Mouse (Mus musculus) heart, postnatal 14 days (tissue): ENCODE results near the gene Rnf31. TPM values are rescaled to one million over a fixed set of nuclear protein-coding genes. Genes with fewer than 3 reads are reported as not detected.
A peak's percentile ranks its signal among the peaks of the same experiment; 100 is the strongest.

Source experiments
- DNase-seq, 2 experiments: peaks; one replicate each; pipeline ENCODE4 v3.0.0; 2021 to 2022
- intact Hi-C: fragments of 180-260 bp; cut with DNase I; formaldehyde crosslinking; loops from one replicate; pipeline ENCODE4 v1.15.1; 2025
- long read RNA-seq, 2 experiments: library from polyadenylated mRNA; stranded (forward); transcript quantifications; one replicate each; pipeline ENCODE4 v2.0.0; 2021
- total RNA-seq, 2 experiments: library from RNA; stranded (reverse); gene quantifications; 2 replicates each; pipeline ENCODE4 v1.2.3; 2021

Rnf31 gene
- total RNA-seq, result 10 to 100 TPM; 21.8 to 26.1 TPM
- long read RNA-seq, experiment 1, partial matches to known transcripts, result 6 of 10 reads
- long read RNA-seq, experiment 1, other reads (novel, unspliced or antisense), result 0 of 10 reads
- long read RNA-seq, experiment 2, partial matches to known transcripts, result 7 of 10 reads
- long read RNA-seq, experiment 2, other reads (novel, unspliced or antisense), result 1 of 10 reads

DNA sequence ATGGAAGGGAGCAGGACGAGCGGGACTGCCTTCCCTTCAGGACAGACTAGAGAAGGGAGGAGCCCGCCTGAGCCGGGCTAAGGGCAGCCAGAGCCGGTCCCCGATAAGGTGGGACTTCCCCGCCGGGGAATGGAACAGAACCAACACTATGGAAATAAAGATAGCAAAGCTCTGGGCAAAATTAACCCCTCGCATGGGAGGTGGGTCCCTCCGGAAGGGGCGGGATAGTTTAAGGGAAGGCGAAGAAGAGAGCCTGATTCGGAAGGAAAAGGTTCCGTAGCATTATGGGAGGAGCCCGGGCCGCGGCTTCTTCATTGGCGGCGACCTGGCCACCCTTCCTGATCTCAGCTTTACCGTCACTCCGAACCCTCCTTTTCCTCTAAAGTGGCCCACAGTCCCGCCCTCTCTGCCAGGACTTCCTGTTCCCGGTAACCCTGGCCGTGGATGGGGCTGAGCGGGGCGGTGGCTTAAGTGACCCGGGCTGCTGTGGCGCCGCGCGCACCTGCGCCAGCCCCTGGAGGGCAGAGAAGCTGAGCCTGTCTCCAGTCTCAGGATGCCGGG, at the start of gene Rnf31:
Gene Rnf31 (plus strand): TSS at position 378 of the 561 bp plus-strand sequence.
- DNase-seq, result peak; percentile 92 to 93
- intact Hi-C loops, result no loop called here

DNA sequence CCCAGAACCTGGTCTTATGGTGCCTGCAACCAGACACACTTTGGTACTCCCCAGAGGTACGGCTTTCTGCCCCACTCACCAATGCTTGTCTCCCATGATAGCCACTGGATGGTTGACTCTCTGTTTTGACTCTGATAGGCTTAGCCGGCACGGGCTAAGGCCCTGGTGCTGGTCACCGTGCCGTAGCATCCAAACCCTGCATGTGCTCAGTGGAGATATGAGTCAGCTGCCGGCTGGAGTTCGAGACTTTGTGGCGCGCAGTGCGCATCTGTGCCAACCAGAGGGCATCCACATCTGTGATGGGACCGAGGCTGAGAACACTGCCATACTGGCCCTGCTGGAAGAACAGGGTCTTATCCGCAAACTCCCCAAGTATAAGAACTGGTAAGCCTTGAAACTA, 49.2 kb upstream of the Rnf31 start:
- DNase-seq, result no peak

DNA sequence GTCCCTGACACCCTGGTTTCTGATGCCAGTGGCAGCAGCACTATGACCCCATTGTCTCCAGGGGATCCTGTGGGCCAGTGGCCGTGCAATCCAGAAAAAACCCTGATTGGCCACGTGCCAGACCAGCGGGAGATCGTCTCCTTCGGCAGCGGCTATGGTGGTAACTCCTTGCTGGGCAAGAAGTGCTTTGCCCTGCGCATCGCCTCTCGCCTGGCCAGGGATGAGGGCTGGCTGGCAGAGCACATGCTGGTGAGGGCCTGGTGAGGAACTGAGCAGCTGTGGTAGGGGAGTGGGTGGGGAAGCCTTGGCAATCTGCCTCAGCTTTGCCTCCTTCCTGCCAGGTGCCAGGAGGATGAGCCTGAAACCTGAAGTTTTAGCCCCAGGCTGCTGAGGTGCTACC, 47.2 kb upstream of the Rnf31 start:
- DNase-seq, result no peak
- intact Hi-C loops, result no loop called here

More for the DNA sequence above, 49.2 kb upstream of the Rnf31 start:
- intact Hi-C loops, result no loop called here

DNA sequence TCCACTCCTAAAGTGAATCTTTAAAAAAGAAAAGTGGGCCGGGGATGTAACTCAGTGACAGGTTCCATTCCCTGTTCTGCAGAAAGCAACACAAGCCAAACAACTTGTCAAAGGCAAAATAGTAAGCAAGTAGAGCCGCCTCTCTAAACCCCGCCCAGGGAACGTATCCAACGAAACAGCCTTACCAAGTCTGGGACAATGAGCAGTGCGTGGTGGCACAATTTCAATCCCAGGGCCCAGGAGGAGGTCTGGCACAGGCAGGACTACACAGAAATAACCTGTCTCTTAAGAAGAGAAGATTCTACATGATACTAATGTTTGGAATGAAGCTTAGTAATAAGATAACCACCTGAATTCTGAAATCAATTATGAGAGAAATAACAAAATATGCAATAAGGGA, 41.3 kb upstream of the Rnf31 start:
- DNase-seq, result no peak
- intact Hi-C loops, result no loop called here

DNA sequence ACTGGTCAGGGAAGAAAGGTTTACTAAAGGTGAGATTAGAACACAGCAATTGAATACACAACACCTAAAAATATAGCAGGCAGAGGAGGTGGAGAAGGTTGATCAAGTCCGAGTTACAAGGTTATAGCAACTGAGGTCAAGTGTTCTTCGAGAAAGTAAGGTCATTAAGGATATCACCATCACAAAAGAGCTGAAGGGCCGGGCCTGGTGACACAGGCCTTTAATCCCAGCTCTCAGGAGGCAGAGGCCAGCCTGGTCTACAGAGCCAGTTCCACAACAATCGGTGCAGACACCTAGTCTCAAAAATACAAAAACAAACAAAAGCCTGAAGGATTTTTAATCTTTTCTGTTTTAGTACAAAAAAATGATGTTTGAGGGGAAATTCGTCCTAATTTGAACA, 40.2 kb upstream of the Rnf31 start:
- DNase-seq, result no peak
- intact Hi-C loops, result no loop called here

DNA sequence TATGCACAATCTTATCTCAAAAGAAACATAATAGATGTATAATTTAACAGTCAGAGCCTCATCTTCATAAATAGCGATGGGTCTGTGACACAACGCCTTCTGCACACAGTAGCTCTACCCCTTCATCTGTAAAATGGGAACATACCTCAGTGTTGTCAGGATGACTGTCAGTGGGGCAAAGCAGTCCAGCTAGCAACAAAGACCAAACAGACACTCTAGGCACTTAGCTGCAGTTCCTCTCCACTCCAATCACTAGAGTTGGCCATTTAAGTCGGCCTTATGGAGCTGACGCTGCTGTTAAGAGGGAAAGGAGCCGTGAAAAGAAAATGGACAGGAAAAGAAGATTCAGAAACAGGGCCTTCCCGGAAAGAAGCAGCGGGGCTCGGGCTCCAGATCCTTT, 39.7 kb upstream of the Rnf31 start:
- intact Hi-C loops, result no loop called here
- DNase-seq, result no peak

DNA sequence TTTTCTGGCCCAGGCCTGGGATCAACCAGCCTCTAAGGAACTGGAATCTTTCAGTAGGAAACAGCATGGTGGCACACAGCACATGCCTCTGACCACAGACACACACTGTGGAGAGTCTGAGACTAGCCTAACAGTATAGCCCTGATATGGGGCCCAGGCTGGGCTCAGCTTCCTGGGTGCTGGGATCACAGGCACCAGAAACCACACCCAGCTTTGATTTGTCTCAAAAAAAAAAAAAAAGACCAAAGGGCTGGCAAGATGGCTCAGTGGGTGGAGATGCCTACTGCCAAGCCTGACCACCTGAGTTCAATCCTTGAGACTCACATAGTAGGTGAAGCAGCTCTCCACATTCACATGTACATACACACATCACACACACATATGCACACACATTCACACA, 36.9 kb upstream of the Rnf31 start:
- intact Hi-C loops, result no loop called here
- no peak for DNase-seq

DNA sequence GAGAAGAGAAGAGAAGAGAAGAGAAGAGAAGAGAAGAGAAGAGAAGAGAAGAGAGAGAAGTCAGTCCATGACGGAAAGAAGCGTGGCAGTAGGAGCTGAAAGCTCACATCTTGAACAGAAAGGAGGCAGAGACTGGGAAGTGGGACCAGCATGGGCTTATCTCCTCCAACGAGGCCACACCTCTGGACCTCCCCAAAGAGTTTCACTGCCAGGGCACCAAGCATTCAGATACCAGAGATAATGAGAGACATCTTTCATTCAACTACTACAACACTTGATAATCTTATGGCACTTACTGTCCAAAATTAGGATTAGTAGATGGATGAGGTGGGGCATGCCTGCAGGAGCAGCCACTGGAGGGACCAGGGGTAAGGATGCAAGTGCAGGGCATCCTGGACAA, 35.7 kb upstream of the Rnf31 start:
- DNase-seq, result no peak
- intact Hi-C loops, result loop anchor here (2.0 kb wide), 1 partner anchor 15 kb away; the partner anchor contains the start of gene Pck2

DNA sequence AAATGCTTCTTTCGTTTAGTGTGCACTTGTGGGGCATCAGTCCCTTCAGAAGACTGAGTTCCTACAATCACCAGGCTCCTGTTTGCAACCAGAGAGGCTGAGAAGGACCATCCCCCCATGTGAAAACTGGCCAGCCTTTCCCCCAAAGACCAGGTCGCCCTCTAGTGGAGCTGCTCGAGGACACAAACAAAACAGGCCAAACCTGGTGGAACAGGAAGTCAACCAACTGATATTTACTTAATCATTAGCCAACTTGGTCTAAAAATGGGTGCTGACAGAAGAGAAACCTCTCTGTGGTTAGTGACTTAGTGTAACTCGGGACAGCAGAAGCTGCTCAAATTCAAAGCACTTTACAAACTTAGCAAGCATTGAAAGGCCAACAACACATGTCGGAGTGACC, 34.5 kb upstream of the Rnf31 start:
- intact Hi-C loops, result loop anchor here (1.0 to 2.0 kb wide), 2 partner anchors 16 to 61 kb away; partner anchors contain the start of gene Pck2
- DNase-seq, result peak; percentile 82 to 89

DNA sequence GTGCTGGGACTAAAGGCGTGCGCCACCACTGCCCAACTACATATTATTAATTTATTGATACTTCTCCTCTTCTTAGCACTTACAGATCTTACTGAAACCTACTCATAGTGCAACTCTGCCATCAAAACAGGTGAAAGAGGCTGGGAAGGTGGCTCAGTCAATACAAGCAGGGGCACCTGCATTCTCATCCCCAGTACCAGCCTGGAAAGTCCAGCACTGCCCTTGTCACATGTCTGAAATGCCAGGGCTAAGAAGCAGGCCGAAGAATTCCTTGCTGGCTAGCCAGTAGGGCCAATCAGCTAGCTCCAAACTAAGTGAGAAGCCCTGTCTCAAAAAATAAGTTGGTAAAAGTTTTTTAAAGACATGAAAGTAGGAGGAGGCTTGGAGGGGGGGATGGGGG, 33.9 kb upstream of the Rnf31 start:
- no peak for DNase-seq
- intact Hi-C loops, result loop anchor here (1.0 to 2.0 kb wide), 2 partner anchors 17 to 61 kb away; partner anchors contain the start of gene Pck2

DNA sequence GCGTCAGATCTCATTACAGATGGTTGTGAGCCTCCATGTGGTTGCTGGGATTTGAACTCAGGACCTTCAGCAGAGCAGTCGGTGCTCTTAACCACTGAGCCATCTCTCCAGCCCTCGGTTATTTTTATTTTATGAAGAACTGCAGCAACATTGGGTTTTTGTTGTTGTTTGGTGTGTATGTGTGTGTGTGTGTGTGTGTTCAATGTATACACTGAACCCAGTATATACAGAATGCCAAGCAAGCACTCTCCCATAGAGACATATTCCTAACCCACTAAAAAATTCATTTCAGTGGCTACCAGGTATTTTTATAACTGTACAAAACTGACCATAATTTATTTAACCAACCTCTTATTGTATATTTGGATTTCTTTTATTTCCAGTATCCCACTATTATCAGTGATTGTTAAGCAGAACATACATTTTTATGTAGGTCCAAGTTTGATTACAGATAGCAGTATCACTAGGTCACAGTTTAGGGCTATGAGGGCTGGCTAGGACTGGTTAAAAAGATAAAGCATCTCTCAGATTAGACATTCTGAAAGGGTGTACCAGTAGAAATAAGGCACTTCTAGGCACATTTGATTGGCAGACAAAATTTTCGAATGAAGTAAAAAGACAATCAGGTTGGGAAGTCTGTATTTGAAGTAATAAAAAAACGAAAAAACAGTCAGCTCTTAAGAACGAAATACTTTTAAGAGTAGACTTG, 32.6 kb upstream of the Rnf31 start:
- DNase-seq, result no peak
- intact Hi-C loops, result no loop called here

DNA sequence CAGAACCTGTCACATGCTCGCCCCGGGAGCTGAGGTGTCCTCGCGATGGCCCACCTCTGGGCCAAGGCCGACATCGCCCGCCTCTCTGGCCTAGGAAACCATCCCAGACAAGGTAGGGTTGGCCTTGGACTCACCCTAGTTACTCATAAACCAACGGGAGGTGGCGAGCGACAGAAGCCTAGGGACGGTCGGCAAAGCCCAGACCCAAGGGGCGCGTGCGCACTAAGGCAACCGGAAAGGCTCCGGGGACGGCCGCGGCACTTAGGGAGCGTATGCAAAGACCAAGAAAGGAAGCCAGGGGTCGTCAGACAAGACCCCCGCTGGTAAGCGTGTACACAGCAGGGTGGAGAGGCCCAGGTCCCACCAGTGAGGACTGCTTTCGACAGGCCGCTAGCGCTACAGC, 31.7 kb upstream of the Rnf31 start, which contains the start of gene Dcaf11:
Gene Dcaf11 (plus strand): TSS at position 208 of the 403 bp plus-strand sequence.
- intact Hi-C loops, result loop anchor here (5.0 kb wide), 1 partner anchor 43 kb away; the partner anchor contains the start of gene Irf9
- DNase-seq, result peak; percentile 90

DNA sequence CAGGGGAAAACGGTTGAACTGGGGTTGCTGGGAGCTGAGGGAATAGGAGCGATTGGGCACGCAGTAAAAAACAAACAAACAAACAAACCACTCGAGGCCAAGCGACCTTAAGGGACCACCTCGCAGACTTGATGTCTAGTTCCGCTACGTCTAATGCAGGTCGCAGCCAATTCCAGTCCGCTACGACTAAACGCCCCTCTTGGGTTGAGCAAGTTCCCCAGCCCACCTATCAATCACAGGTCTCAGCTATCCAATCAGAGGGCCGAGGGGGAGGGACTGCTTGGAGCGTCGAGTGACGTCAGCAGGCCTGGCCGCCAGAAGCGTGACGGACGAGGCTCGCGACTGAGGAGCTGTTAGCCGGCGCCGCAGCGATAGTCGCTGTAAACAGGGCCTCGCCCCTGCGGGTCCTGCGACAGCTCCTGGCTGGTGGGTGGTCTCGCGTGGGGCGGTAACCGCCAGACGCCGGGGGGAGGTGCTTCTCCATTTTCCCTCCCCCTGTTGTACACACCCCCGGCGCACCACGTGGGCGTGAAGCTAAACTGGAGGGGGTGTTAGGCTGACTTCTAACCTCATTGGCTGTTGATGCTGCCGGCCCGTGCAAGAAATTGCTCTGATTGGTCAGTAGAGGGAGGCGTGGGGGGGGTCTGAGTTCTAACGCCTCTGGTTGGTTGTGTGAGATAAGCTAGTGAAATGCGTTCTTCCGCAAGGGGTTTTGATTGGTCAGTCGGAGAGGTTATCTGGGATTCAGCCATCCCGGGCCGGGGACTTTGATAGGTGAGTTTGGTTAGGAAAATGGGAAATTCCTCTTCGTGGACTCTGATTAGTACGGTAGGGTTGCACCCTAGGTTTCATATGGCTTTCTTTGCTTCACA, 31.1 kb upstream of the Rnf31 start, which contains the start of gene A730061H03Rik:
Gene A730061H03Rik (minus strand): TSS at position 205 of the 872 bp plus-strand sequence.
- peak; percentile 95 to 96 for DNase-seq
- intact Hi-C loops, result loop anchor here (5.0 kb wide), 1 partner anchor 42 kb away; the partner anchor contains the start of gene Irf9

DNA sequence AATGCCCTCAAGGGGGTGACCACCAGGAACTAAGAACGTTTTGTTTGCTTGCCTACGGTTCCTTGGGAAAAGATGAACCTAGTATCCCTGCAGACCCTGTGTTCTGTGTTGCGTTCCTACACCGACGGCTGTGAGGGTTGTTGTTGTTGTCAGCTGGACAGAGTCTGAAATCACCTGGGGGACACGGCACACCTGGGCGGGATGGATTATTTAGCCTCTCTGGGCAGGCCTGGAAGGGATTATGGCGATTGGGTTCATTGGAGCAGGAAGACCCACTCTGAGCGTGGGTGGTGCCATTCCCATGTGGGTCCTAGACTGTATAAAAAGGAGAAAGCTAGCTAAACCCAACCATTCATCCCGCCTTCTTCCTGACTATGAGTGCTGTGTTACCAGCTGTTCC, 29.6 kb upstream of the Rnf31 start:
- intact Hi-C loops, result loop anchor here (5.0 kb wide), 1 partner anchor 40 kb away; the partner anchor contains the start of gene Irf9
- no peak for DNase-seq

DNA sequence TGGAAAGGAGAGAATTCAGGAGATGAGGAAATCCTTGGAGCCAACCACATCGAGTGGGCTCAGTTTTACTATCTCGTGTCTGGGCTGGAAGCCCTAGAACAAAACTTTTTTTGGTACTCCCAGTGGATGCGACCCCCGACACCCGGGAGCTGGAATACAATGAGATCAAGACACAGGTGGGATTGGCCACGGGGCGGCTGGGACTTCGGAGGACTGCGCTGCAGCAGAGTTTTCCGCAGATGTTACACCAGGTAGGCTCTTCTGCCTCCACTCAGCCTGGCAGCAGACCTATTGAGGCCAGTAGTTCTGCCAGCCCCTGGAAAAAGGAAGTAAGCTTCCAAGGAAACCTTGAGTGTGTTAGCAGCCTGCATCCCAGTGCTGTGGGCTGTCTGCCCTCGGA, 28.3 kb upstream of the Rnf31 start:
- DNase-seq, result no peak
- intact Hi-C loops, result loop anchor here (5.0 kb wide), 1 partner anchor 39 kb away; the partner anchor contains the start of gene Irf9

DNA sequence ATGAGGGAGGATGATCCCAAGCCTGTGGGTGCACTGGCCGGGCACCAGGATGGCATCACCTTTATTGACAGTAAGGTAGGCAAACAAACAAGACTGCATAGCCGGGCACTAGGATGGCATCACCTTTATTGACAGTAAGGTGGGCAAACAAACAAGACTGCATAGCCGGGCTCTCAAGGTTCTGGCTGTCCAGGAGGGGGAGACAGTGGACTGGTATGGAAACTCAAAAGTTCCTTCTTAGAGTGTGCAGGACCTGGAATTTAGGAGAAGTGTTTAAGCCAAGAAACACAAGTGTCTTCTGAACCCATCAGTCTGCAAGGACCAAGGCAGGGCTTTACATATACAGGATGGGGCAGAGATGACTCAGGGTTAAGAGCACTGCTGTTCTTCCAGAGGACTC, 25.8 kb upstream of the Rnf31 start:
- DNase-seq, result no peak
- intact Hi-C loops, result no loop called here

DNA sequence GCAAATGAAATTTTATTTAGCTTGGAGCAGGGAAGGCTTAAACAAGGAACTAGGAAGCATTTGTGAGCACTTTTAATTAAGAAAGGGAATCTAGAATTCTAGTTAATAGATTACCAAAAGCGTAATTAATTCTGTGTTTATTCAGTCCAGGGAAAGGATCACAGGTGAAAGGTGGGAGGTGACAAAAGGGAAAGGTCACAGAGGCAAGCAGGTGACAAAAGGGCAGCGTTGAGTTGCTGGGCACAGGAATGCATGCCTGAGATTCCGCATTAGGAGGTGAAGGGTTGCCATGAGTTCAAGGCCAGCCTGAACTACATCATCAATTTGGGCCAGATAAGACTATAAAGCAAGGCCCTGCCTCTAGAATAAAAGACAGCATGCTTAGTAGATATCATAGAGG, 24.0 kb upstream of the Rnf31 start:
- DNase-seq, result no peak
- intact Hi-C loops, result no loop called here

DNA sequence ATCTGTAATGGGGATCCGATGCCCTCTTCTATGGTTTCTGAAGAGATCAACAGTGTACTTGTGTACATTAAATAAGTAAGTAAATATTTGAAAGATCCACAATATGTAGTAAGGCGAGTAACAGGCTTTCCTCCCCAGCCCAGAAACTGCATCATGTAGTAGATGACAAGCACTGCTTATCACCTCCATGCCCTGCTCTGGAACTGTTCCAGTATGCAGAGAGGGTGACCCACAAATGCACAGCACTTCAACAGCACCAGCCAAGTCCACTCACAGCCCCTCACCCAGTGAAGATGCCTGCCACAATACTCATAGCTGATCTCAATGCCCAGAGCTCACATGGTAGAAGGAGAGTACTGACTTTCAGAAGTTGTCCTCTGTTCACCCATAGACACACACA, 20.9 kb upstream of the Rnf31 start:
- intact Hi-C loops, result no loop called here
- no peak for DNase-seq

DNA sequence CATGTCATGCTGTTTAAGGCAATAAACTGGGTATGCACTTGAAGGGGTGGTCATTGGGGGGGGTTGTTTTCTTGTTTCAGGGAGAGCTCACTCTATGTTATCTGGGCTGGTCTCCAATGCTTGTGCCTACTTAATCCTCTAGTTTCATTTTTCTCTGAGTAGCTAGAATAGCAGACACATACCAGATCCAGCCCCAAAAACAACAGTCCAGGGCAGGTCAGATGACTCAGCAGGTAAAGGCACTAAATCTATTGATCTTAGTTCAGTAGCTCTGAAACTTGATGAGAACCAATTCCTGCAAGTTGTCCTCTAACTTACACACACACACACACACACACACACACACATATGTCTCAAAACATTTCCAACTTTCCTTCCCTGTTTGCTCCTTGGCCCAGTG, 19.7 kb upstream of the Rnf31 start:
- intact Hi-C loops, result no loop called here
- no peak for DNase-seq

DNA sequence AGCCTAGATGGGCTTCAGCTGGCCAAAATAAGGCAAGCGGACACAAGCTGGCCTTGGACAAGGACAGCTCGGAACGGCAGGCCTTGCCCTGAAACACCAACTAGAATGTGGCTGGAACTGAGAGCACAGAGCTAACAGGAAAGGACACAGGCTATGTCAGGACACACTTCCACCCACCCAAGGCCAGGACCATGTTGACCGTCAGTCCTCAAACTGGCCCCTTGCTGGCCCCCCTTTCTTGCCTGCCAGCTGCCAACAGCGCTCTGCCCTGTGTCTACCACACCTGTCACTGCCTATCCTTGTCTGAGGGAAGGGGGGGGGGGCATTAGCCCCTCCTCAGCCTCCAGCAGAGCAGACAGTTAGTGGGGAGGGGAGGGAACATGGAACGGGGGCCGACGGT, 16.2 kb upstream of the Rnf31 start, which contains the start of gene Fitm1:
Gene Fitm1 (plus strand): TSS at position 316 of the 400 bp plus-strand sequence.
- intact Hi-C loops, result no loop called here
- peak; percentile 49 to 70 for DNase-seq
